Mouse (Mus musculus) embryonic facial prominence, embryonic 12.5 days (tissue): ENCODE data around the gene Lcp1. TPM values are rescaled to one million over a fixed set of nuclear protein-coding genes. Genes with fewer than 3 reads are reported as not detected.

Experiments used
- ATAC-seq: fragments of 200-750 bp; cut with Nextera tagmentation; 2 replicates; pipeline ENCODE4 v1.8.0; 2017; ENCODE audit not compliant: insufficient number of reproducible peaks, insufficient read depth, low FRiP score, low TSS enrichment
- H3K27ac ChIP-seq: fragments of 300-500 bp; sonication (generic); 2 replicates; pipeline ENCODE4 v1.5.1; 2016; ENCODE audit warnings: mild to moderate bottlenecking
- H3K27me3 ChIP-seq: fragments of 300-500 bp; sonication (generic); 2 replicates; pipeline ENCODE4 v1.6.1; 2016; ENCODE audit warnings: mild to moderate bottlenecking, moderate library complexity
- H3K36me3 ChIP-seq: fragments of 300-500 bp; sonication (generic); 2 replicates; pipeline ENCODE4 v1.6.1; 2016; ENCODE audit warnings: mild to moderate bottlenecking
- H3K4me1 ChIP-seq: fragments of 300-500 bp; sonication (generic); 2 replicates; pipeline ENCODE4 v1.6.1; 2016
- H3K4me2 ChIP-seq: fragments of 300-500 bp; sonication (generic); replicated peaks from 2 replicates; pipeline ENCODE4 v1.6.1; 2016; ENCODE audit warnings: mild to moderate bottlenecking, moderate library complexity
- H3K4me3 ChIP-seq: fragments of 300-500 bp; sonication (generic); 2 replicates; pipeline ENCODE4 v1.5.1; 2016; ENCODE audit warnings: mild to moderate bottlenecking
- H3K9ac ChIP-seq: fragments of 300-500 bp; sonication (generic); 2 replicates; pipeline ENCODE4 v1.6.1; 2016; ENCODE audit warnings: mild to moderate bottlenecking, moderate library complexity
- H3K9me3 ChIP-seq: fragments of 300-500 bp; sonication (generic); 2 replicates; pipeline ENCODE4 v1.6.1; 2016; ENCODE audit warnings: mild to moderate bottlenecking, moderate library complexity
- WGBS: fragments of 180-500 bp; shearing (Covaris S2); methylation state at CpG from one replicate; pipeline ENCODE4 v1.1.7; 2016; 5-methylcytosine and 5-hydroxymethylcytosine counted together
- polyA plus RNA-seq: library from polyadenylated mRNA; unstranded; fragments of >200 nt; fragmentation: Nextera tagmentation; extraction: Ambion mirVana; gene quantifications from 2 replicates; pipeline ENCODE4 v1.2.1, GENCODE M21; 2016

Lcp1 gene
- polyA plus RNA-seq, 1 experiment from 2014 or later: 25.6 TPM

- H3K27ac ChIP-seq: no peak overlapping the region
- H3K4me3 ChIP-seq: no peak overlapping the region
- 86% methylated on average over 5 of the region's 5 CpGs for WGBS
Observed at GRCm38 (mm10) chr14:75219250-75219913, 88.5 kb downstream of the Lcp1 start.

GRCm38 (mm10) chr14:75222386-75222785 lies 91.5 kb downstream of the Lcp1 start:
- Histone ChIP-seq H3K4me2 (no peak overlapping the region), H3K9me3 (no peaks in the 10 kb centered on the region), H3K9ac (no peak overlapping the region), H3K4me3 (no peak overlapping the region), H3K36me3 (no peaks in the 10 kb centered on the region), H3K4me1 (no peaks in the 10 kb centered on the region), H3K27me3 (no peaks in the 10 kb centered on the region), H3K27ac (no peak overlapping the region)
- WGBS: 78% methylated on average over 6 of the region's 6 CpGs
- no peak for ATAC-seq

More at GRCm38 (mm10) chr14:75219250-75219913, 88.5 kb downstream of the Lcp1 start:
- no peaks in the 10 kb centered on the region for H3K27me3 ChIP-seq
- H3K4me1 ChIP-seq: no peaks in the 10 kb centered on the region
- H3K9me3 ChIP-seq: no peaks in the 10 kb centered on the region
- no peak overlapping the region for H3K4me2 ChIP-seq
- H3K9ac ChIP-seq: no peak overlapping the region
- ATAC-seq: no peak
- H3K36me3 ChIP-seq: no peaks in the 10 kb centered on the region

GRCm38 (mm10) chr14:75227453-75228084 lies 96.7 kb downstream of the Lcp1 start:
- Histone ChIP-seq H3K4me3 (no peak overlapping the region), H3K4me2 (no peak overlapping the region), H3K9me3 (no peaks in the 10 kb centered on the region), H3K9ac (no peak overlapping the region), H3K27me3 (no peaks in the 10 kb centered on the region), H3K4me1 (no peaks in the 10 kb centered on the region), H3K36me3 (no peaks in the 10 kb centered on the region), H3K27ac (no peak overlapping the region)
- 66% methylated on average over 6 of the region's 6 CpGs for WGBS
- ATAC-seq: no peak

GRCm38 (mm10) chr14:75229834-75230233 lies 98.9 kb downstream of the Lcp1 start:
- Histone ChIP-seq H3K4me1 (no peaks in the 10 kb centered on the region), H3K4me2 (no peak overlapping the region), H3K9ac (no peak overlapping the region), H3K9me3 (no peaks in the 10 kb centered on the region), H3K27ac (no peak overlapping the region), H3K4me3 (no peak overlapping the region), H3K36me3 (no peaks in the 10 kb centered on the region), H3K27me3 (no peaks in the 10 kb centered on the region)
- WGBS: 68% methylated on average over 2 of the region's 2 CpGs
- ATAC-seq: no peak

- H3K9ac ChIP-seq: no peak overlapping the region
- H3K4me2 ChIP-seq: no peak overlapping the region
- ATAC-seq: no peak
- WGBS: 83% methylated on average over 5 of the region's 5 CpGs
- H3K36me3 ChIP-seq: no peaks in the 10 kb centered on the region
- peaks cover 3% of the 10 kb centered on the region; the same call in 1 of the 2 replicates for H3K4me1 ChIP-seq
- no peaks in the 10 kb centered on the region for H3K9me3 ChIP-seq
- no peak overlapping the region for H3K4me3 ChIP-seq
- H3K27me3 ChIP-seq: no peaks in the 10 kb centered on the region
- no peak overlapping the region for H3K27ac ChIP-seq
Observed at GRCm38 (mm10) chr14:75233070-75233469, 102.2 kb downstream of the Lcp1 start.

- peaks cover 3% of the 10 kb centered on the region; the same call in 1 of the 2 replicates for H3K4me1 ChIP-seq
- WGBS: 84% methylated on average over 8 of the region's 8 CpGs
Observed at GRCm38 (mm10) chr14:75235552-75235951, 104.7 kb downstream of the Lcp1 start.

GRCm38 (mm10) chr14:75235955-75236635 lies 105.2 kb downstream of the Lcp1 start:
- H3K36me3 ChIP-seq: no peaks in the 10 kb centered on the region
- no peaks in the 10 kb centered on the region for H3K9me3 ChIP-seq
- H3K27me3 ChIP-seq: no peaks in the 10 kb centered on the region
- H3K4me2 ChIP-seq: no peak overlapping the region
- ATAC-seq: no peak
- 58% methylated on average over 9 of the region's 9 CpGs for WGBS
- no peak overlapping the region for H3K9ac ChIP-seq
- H3K4me1 ChIP-seq: peaks cover 3% of the 10 kb centered on the region; the same call in 1 of the 2 replicates
- H3K27ac ChIP-seq: no peak overlapping the region
- H3K4me3 ChIP-seq: no peak overlapping the region

More at GRCm38 (mm10) chr14:75235552-75235951, 104.7 kb downstream of the Lcp1 start:
- Histone ChIP-seq H3K4me3 (no peak overlapping the region), H3K9me3 (no peaks in the 10 kb centered on the region), H3K9ac (no peak overlapping the region), H3K4me2 (no peak overlapping the region), H3K27me3 (no peaks in the 10 kb centered on the region), H3K36me3 (no peaks in the 10 kb centered on the region), H3K27ac (no peak overlapping the region)
- ATAC-seq: no peak

- 85% methylated on average over 4 of the region's 4 CpGs for WGBS
- Histone ChIP-seq H3K9me3 (no peaks in the 10 kb centered on the region), H3K4me3 (no peak overlapping the region), H3K4me2 (no peak overlapping the region), H3K9ac (no peak overlapping the region), H3K27me3 (no peaks in the 10 kb centered on the region), H3K4me1 (peaks cover 3% of the 10 kb centered on the region; the same call in 1 of the 2 replicates), H3K36me3 (no peaks in the 10 kb centered on the region), H3K27ac (no peak overlapping the region)
- no peak for ATAC-seq
Observed at GRCm38 (mm10) chr14:75236636-75237003, 105.7 kb downstream of the Lcp1 start.

- Histone ChIP-seq H3K27ac (no peak overlapping the region), H3K4me1 (peaks cover 3% of the 10 kb centered on the region; the same call in 1 of the 2 replicates), H3K9ac (no peak overlapping the region), H3K9me3 (no peaks in the 10 kb centered on the region), H3K4me2 (no peak overlapping the region), H3K36me3 (no peaks in the 10 kb centered on the region), H3K27me3 (no peaks in the 10 kb centered on the region), H3K4me3 (no peak overlapping the region)
- WGBS: 87% methylated on average over 8 of the region's 8 CpGs
- no peak for ATAC-seq
Observed at GRCm38 (mm10) chr14:75237096-75237495, 106.2 kb downstream of the Lcp1 start.

GRCm38 (mm10) chr14:75238054-75238692 lies 107.3 kb downstream of the Lcp1 start:
- no peak for ATAC-seq
- WGBS: 80% methylated on average over 6 of the region's 6 CpGs
- Histone ChIP-seq H3K27ac (no peak overlapping the region), H3K4me3 (no peak overlapping the region), H3K36me3 (no peaks in the 10 kb centered on the region), H3K9me3 (no peaks in the 10 kb centered on the region), H3K9ac (no peak overlapping the region), H3K27me3 (no peaks in the 10 kb centered on the region), H3K4me2 (no peak overlapping the region), H3K4me1 (peaks cover 3% of the 10 kb centered on the region; the same call in 1 of the 2 replicates)

- H3K4me2 ChIP-seq: no peak within 1 kb of the TSS
- H3K9me3 ChIP-seq: no peaks in the 10 kb centered on the region
- no peak within 1 kb of the TSS for H3K9ac ChIP-seq
- ATAC-seq: no peak
- no peak within 1 kb of the TSS for H3K4me3 ChIP-seq
- H3K4me1 ChIP-seq: no peaks in the 10 kb centered on the region
- 84% methylated on average over 5 of the region's 5 CpGs for WGBS
- no peaks in the 10 kb centered on the region for H3K27me3 ChIP-seq
- H3K27ac ChIP-seq: no peak within 1 kb of the TSS
- no peaks in the 10 kb centered on the region for H3K36me3 ChIP-seq
Observed at GRCm38 (mm10) chr14:75242087-75242486, 111.2 kb downstream of the Lcp1 start, which contains the start of gene Cpb2. Cpb2 (plus strand) TSS chr14:75242287.
